Mouse (Mus musculus): ENCODE measurements around the gene Olfr418. TPM values are rescaled to one million over a fixed set of nuclear protein-coding genes. Genes with fewer than 3 reads are reported as not detected.

Olfr418 gene
- polyA plus RNA-seq (2012), result not detected in 2 replicates

DNA sequence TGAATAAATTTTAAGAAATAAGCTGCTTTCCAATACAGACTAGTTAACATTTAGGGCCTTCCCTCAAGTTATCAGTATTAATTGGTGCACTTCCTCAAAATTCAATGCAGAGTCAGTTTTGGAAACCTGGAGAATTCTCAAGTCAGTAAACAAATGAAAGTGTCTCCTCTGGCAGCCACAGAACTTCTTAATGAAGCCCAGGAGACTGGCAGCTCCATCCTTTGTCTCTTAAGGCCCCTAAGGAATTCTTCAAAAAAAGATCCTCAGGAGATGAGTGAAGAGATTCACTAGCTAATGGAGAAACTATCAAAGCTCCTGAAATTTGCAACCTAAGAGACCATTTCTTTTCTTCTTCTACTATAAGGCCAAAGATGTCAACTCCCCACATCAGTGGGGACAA is at the start of gene Olfr418:
Gene Olfr418, plus strand, starts transcription at position 301 of the 400 bp plus-strand sequence.

DNA sequence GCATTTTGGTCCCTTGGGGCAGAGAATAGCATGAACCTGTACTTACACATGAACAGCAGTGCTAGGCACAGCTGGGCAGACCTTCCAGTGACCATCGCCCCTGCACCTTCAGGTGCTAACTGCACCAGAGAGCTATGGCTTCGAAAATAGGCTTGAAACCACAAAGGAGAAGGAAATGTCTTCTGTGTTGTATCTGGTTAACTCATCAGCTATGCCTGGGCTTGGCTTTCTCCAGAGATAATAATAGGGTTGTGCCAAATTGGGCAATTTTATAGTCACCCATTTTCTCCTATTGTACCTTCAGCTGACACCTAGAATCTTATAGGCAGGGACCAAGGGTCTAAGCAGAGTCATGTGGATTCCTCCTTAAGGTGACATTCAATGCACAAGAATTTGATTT is 38.7 kb upstream of the Olfr418 start, which contains the start of gene Fcer1a:
Gene Fcer1a, minus strand, starts transcription at position 134 of the 400 bp plus-strand sequence.

DNA sequence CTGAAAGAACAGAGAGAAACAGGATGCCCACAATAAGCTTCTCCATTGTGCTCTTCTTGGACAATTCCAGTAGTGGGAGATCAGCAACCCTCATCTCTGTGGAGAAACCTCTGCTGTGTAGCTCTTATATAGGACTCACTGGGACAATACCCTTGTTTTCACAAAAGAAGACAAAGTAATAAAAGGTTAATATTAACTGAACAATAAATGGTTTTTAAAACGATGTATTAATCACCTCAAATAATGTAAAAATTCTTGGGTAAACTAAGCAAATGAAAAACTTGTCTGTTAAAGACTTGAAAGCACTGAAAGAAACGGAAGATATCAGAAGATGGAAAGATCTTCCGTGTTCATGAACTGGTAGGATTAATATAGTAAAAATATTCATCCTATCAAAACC is 11.9 kb downstream of the Olfr418 start, which contains the start of gene Mptx2:
Gene Mptx2, minus strand, starts transcription at position 101 of the 400 bp plus-strand sequence.

Other genes starting within 250 kb of the Olfr418 start
- gene Olfr1408, start 128.6 kb upstream of the Olfr418 start, polyA plus RNA-seq (2012), result not detected in 2 replicates
- not detected in 2 replicates for gene Olfr1406, start 75.4 kb upstream of the Olfr418 start, polyA plus RNA-seq (2012)
- gene Olfr218, start 68.2 kb upstream of the Olfr418 start, polyA plus RNA-seq (2012), result not detected in 2 replicates
- gene Olfr1404, start 53.6 kb upstream of the Olfr418 start, polyA plus RNA-seq (2012), result not detected in 2 replicates
- gene Fcer1a, start 38.8 kb upstream of the Olfr418 start, polyA plus RNA-seq (2012), result 0.15 and 0.29 TPM in 2 replicates
- not detected in 2 replicates for gene Mptx2, start 11.8 kb downstream of the Olfr418 start, polyA plus RNA-seq (2012)
- gene Ackr1, start 67.7 kb downstream of the Olfr418 start, polyA plus RNA-seq (2012), result not detected in 2 replicates
- 3.0 and 4.7 TPM in 2 replicates for gene Aim2, start 84.9 kb downstream of the Olfr418 start, polyA plus RNA-seq (2012)
- gene Cadm3, start 101.7 kb downstream of the Olfr418 start, polyA plus RNA-seq (2012), result 0.19 and 0.34 TPM in 2 replicates
- gene Ifi206, start 225.0 kb downstream of the Olfr418 start, polyA plus RNA-seq (2012), result 0.03 and 1.3 TPM in 2 replicates